ENCODE assay signal across 9 mouse cellular contexts in the genomic region with DNA sequence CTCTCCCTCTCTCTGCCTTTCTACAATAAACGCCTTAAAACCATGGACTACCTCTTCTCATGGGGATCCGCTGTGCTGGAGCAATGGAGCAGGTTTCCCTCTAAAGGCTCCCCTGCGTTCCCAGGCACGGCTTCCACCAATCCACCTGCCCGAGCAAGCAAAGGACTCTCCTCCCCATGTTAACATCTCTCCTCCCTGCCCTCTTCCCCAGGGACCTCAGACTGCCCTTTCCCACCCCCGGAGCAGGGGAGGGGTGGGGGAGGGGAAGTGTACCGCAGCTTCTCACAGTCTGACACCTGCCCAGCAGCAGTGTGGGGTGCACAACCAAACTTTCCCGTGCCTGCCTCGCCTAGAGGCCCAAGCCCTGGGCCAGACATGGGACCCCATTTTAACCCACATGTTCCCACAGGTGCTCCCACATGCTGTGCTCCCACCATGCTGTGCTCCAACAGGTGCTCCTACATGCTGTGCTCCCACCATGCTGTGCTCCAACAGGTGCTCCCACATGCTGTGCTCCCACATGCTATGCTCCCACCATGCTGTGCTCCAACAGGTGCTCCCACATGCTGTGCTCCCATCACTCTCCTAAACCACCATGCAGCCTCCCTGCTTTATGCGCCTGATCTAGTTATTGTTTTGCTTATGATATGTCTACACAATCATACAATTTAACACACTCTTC. TPM values are rescaled to one million over a fixed set of nuclear protein-coding genes. Genes with fewer than 3 reads are reported as not detected.
DNase-seq lines count a peak whose midpoint lies in the region; ATAC-seq and TF ChIP-seq lines count a peak whose summit lies in the region.
"Had no signal": no experiment of that assay in that cellular context is flagged by ENCODE, and none has a peak within 500 bp of the region (broad histone marks: within the 10 kb centered on the region; RNA-seq: fewer than 3 reads in every experiment).

No protein-coding gene starts in this region.

- peak overlapping the region; percentile 36 for H3K4me3 ChIP-seq in embryonic facial prominence, embryonic 10.5 days
- no peak overlapping the region for H3K4me3 ChIP-seq in forebrain, postnatal 0 days (ENCODE audit: low read depth, low read length)
- no peak overlapping the region for H3K4me3 ChIP-seq in midbrain, embryonic 14.5 days (replicated peaks; ENCODE audit: low read depth, low read length)

- no peak for TF ChIP-seq CTCF in forebrain, postnatal 0 days (IDR thresholded peaks at IDR 0.05; ENCODE audit: low read depth)

- H3K9me3 ChIP-seq in embryonic facial prominence, embryonic 10.5 days, result no peaks in the 10 kb centered on the region
- H3K9me3 ChIP-seq in forebrain, postnatal 0 days (ENCODE audit: low read length), result no peaks in the 10 kb centered on the region
- H3K9me3 ChIP-seq in midbrain, embryonic 14.5 days (ENCODE audit: control insufficient read depth, low read length), result no peaks in the 10 kb centered on the region

- peak overlapping the region; percentile 30 for H3K4me2 ChIP-seq in forebrain, postnatal 0 days (ENCODE audit: low read depth)
- peak overlapping the region; percentile 39 for H3K4me2 ChIP-seq in midbrain, embryonic 14.5 days (ENCODE audit: low read length)

- H3K4me1 ChIP-seq in embryonic facial prominence, embryonic 10.5 days, result peaks cover 42% of the 10 kb centered on the region
- H3K4me1 ChIP-seq in forebrain, postnatal 0 days (ENCODE audit: insufficient read depth), result peaks cover 14% of the 10 kb centered on the region
- H3K4me1 ChIP-seq in midbrain, embryonic 14.5 days (ENCODE audit: control insufficient read depth, insufficient read depth, low read length), result peaks cover 37% of the 10 kb centered on the region

- WGBS in embryonic facial prominence, embryonic 10.5 days, result 25% methylated on average over 10 of the region's 10 CpGs
- 21% methylated on average over 10 of the region's 10 CpGs for WGBS in forebrain, postnatal 0 days
- WGBS in midbrain, embryonic 14.5 days, result 18% methylated on average over 10 of the region's 10 CpGs

- peak overlapping the region; percentile 80 for H3K27ac ChIP-seq in embryonic facial prominence, embryonic 10.5 days (replicated peaks)
- peak overlapping the region; percentile 64 for H3K27ac ChIP-seq in forebrain, postnatal 0 days (ENCODE audit: low read depth, low read length)
- H3K27ac ChIP-seq in midbrain, embryonic 14.5 days (replicated peaks; ENCODE audit: low read depth, low read length), result peak overlapping the region; percentile 83

- H3K9ac ChIP-seq in forebrain, postnatal 0 days, result no peak overlapping the region
- no peak overlapping the region for H3K9ac ChIP-seq in midbrain, embryonic 14.5 days (replicated peaks; ENCODE audit: low read length)

- H3K36me3 ChIP-seq in embryonic facial prominence, embryonic 10.5 days (replicated peaks), result no peaks in the 10 kb centered on the region
- H3K36me3 ChIP-seq in forebrain, postnatal 0 days (ENCODE audit: insufficient read depth), result no peaks in the 10 kb centered on the region
- H3K36me3 ChIP-seq in midbrain, embryonic 14.5 days (ENCODE audit: control insufficient read depth, insufficient read depth, low read length), result no peaks in the 10 kb centered on the region

- H3K27me3 ChIP-seq in embryonic facial prominence, embryonic 10.5 days (replicated peaks; ENCODE audit: low read depth, poor library complexity, severe bottlenecking), result no peaks in the 10 kb centered on the region
- H3K27me3 ChIP-seq in forebrain, postnatal 0 days (ENCODE audit: insufficient read depth, low read length), result no peaks in the 10 kb centered on the region
- H3K27me3 ChIP-seq in midbrain, embryonic 14.5 days (ENCODE audit: control insufficient read depth, insufficient read depth, low read length), result no peaks in the 10 kb centered on the region

- ATAC-seq in forebrain, postnatal 0 days, result no peak; the same call in none of the 2 replicates
- peak; percentile 41 for ATAC-seq in midbrain, embryonic 14.5 days (ENCODE audit: low FRiP score, low TSS enrichment)
- no peak for ATAC-seq in megakaryocyte, adult 5-6 weeks (ENCODE audit: poor library complexity, severe bottlenecking)

- peak; percentile 7 to 10 for DNase-seq in kidney, postnatal 4 days
- DNase-seq in kidney, adult 8-10 months, result no peak
- peak; percentile 27 for DNase-seq in embryonic facial prominence, embryonic 10.5 days (ENCODE audit: low spot score)
- no peak for DNase-seq in forebrain, postnatal 0 days
- peak; percentile 37 for DNase-seq in midbrain, embryonic 14.5 days
- no peak for DNase-seq in layer of hippocampus, postnatal 25 days (ENCODE audit: extremely low spot score in 1 of 2, low spot score in 1 of 2)
- DNase-seq in gastrocnemius, postnatal 25 days, result no peak
- DNase-seq: heart, adult 18-20 months had no signal

RNA-seq across cellular contexts. Expression of gene Dclk2, which starts 57.2 kb away (rescaled TPM):
- 14.2 and 15.0 TPM in 2 replicates for polyA plus RNA-seq in embryonic facial prominence, embryonic 10.5 days (2016; fragmentation: Nextera tagmentation; extraction: Ambion mirVana)
- total RNA-seq in forebrain, postnatal 0 days (2014; rRNA removed), result 141 and 166 TPM in 2 replicates
- polyA plus RNA-seq in forebrain, postnatal 0 days (2015; fragmentation: Nextera tagmentation; extraction: Ambion mirVana), result 57.1 and 72.4 TPM in 2 replicates
- 78.9 and 91.1 TPM in 2 replicates for polyA plus RNA-seq in midbrain, embryonic 14.5 days (2014; fragmentation: Nextera tagmentation; extraction: Ambion mirVana)
- total RNA-seq in megakaryocyte, adult 5-6 weeks (2015), result 0.14 and 0.33 TPM in 2 replicates
- total RNA-seq in megakaryocyte, adult 5-6 weeks (2017), result 0.04 and 0.40 TPM in 2 replicates
- 100 to 1,000 TPM; 108 to 112 TPM for total RNA-seq in layer of hippocampus, postnatal 25 days (2021)
- total RNA-seq in gastrocnemius, postnatal 25 days (2021), result under 1 TPM; 0.88 to 0.97 TPM

Comparison
In these comparisons a context has a peak if more than half of its experiments do, and no peak if none do; other contexts are left out.
1. DNase-seq: peak in kidney, postnatal 4 days (2 of 2), embryonic facial prominence, embryonic 10.5 days (single experiment) and midbrain, embryonic 14.5 days (single experiment); none in kidney, adult 8-10 months (0 of 2), forebrain, postnatal 0 days (single experiment), layer of hippocampus, postnatal 25 days (0 of 2) and gastrocnemius, postnatal 25 days (single experiment).
2. RNA of gene Dclk2, which starts 57.2 kb away (total RNA-seq): 141 to 166 TPM in forebrain, postnatal 0 days and 108 to 112 TPM in layer of hippocampus, postnatal 25 days; 0.88 to 0.97 TPM in gastrocnemius, postnatal 25 days and 0.04 to 0.40 TPM in megakaryocyte, adult 5-6 weeks; every median in the first group is over 10 times any median in the second.
3. Peak in every context shown above with its lines, with median percentiles within 50 percentile points of each other: H3K27ac ChIP-seq.